Mouse (Mus musculus) heart, embryonic 13.5 days (tissue): ENCODE measurements at regions not wholly inside any gene's neighbourhood (a gene's known extent, or its start where the extent isn't known, plus 50 kb on each side); places are given as distances from the start of the nearest gene placed in this dataset.
"Not testable (repeated sequence)": the region's sequence is repeated elsewhere in the genome, so short reads cannot be mapped to it uniquely, and the experiment has no call there.

Experiments
- ATAC-seq: fragments of 200-750 bp; cut with Nextera tagmentation; 2 replicates; pipeline ENCODE4 v1.8.0; 2017; ENCODE audit warnings: moderate TSS enrichment; ENCODE audit not compliant: insufficient number of reproducible peaks, low FRiP score, low TSS enrichment; ENCODE audit errors: extremely low read depth
- H3K27ac ChIP-seq: fragments of 300-500 bp; sonication (generic); replicated peaks from 2 replicates; pipeline ENCODE4 v1.5.1; 2015; ENCODE audit warnings: moderate library complexity, mild to moderate bottlenecking, inconsistent platforms
- H3K27me3 ChIP-seq: fragments of 300-500 bp; sonication (generic); replicated peaks from 2 replicates; pipeline ENCODE4 v1.6.1; 2015; ENCODE audit warnings: mild to moderate bottlenecking, inconsistent platforms
- H3K36me3 ChIP-seq: fragments of 300-500 bp; sonication (generic); 2 replicates; pipeline ENCODE4 v1.6.1; 2015; ENCODE audit warnings: mild to moderate bottlenecking, inconsistent platforms
- H3K4me1 ChIP-seq: fragments of 300-500 bp; sonication (generic); 2 replicates; pipeline ENCODE4 v1.6.1; 2015; ENCODE audit warnings: inconsistent platforms
- H3K4me2 ChIP-seq: fragments of 300-500 bp; sonication (generic); 2 replicates; pipeline ENCODE4 v1.6.1; 2015; ENCODE audit warnings: inconsistent platforms, mild to moderate bottlenecking, moderate library complexity
- H3K4me3 ChIP-seq: fragments of 300-500 bp; sonication (generic); 2 replicates; pipeline ENCODE4 v1.5.1; 2015; ENCODE audit warnings: moderate library complexity, mild to moderate bottlenecking, inconsistent platforms
- H3K9ac ChIP-seq: fragments of 300-500 bp; sonication (generic); 2 replicates; pipeline ENCODE4 v1.6.1; 2015; ENCODE audit warnings: inconsistent platforms, mild to moderate bottlenecking, moderate library complexity
- H3K9me3 ChIP-seq: fragments of 300-500 bp; sonication (generic); 2 replicates; pipeline ENCODE4 v1.6.1; 2016; ENCODE audit warnings: inconsistent platforms
- WGBS: fragments of 180-500 bp; shearing (Covaris S2); methylation state at CpG from one replicate; pipeline ENCODE4 v1.1.7; 2015; ENCODE audit warnings: mixed read lengths; 5-methylcytosine and 5-hydroxymethylcytosine counted together

- ATAC-seq: no peak
- Histone ChIP-seq H3K27me3 (no peaks in the 10 kb centered on the region), H3K27ac (no peak overlapping the region), H3K9me3 (peaks cover 4% of the 10 kb centered on the region; the same call in 1 of the 2 replicates), H3K4me3 (no peak overlapping the region), H3K36me3 (no peaks in the 10 kb centered on the region), H3K4me1 (no peaks in the 10 kb centered on the region), H3K9ac (no peak overlapping the region), H3K4me2 (no peak overlapping the region; the same call in 1 of the 2 replicates)
- WGBS: 44% methylated on average over 7 of the region's 7 CpGs
Observed at GRCm38 (mm10) chr10:11515144-11515543, 171.9 kb downstream of the Epm2a start.

GRCm38 (mm10) chr10:11517122-11517521 is 173.9 kb downstream of the Epm2a start:
- no peak overlapping the region for H3K9ac ChIP-seq
- no peaks in the 10 kb centered on the region for H3K36me3 ChIP-seq
- WGBS: 54% methylated on average over 2 of the region's 2 CpGs
- ATAC-seq: no peak
- H3K9me3 ChIP-seq: peaks cover 4% of the 10 kb centered on the region; the same call in 1 of the 2 replicates
- H3K4me2 ChIP-seq: no peak overlapping the region
- no peak overlapping the region for H3K4me3 ChIP-seq
- H3K27me3 ChIP-seq: no peaks in the 10 kb centered on the region
- no peak overlapping the region for H3K27ac ChIP-seq
- H3K4me1 ChIP-seq: no peaks in the 10 kb centered on the region

- no peaks in the 10 kb centered on the region for H3K36me3 ChIP-seq
- H3K4me1 ChIP-seq: no peaks in the 10 kb centered on the region
- no peak for ATAC-seq
- no peaks in the 10 kb centered on the region for H3K9me3 ChIP-seq
- no peak overlapping the region for H3K4me3 ChIP-seq
- no peak overlapping the region for H3K4me2 ChIP-seq
- no peaks in the 10 kb centered on the region for H3K27me3 ChIP-seq
- H3K9ac ChIP-seq: no peak overlapping the region
- H3K27ac ChIP-seq: no peak overlapping the region
- WGBS: 77% methylated on average over 1 of the region's 1 CpGs
Observed at GRCm38 (mm10) chr10:11531343-11531742, 188.1 kb downstream of the Epm2a start.

- not testable (repeated sequence) for H3K4me2 ChIP-seq, H3K27me3 ChIP-seq, H3K27ac ChIP-seq, H3K9me3 ChIP-seq, H3K36me3 ChIP-seq, H3K4me3 ChIP-seq, ATAC-seq, H3K9ac ChIP-seq, H3K4me1 ChIP-seq
- 76% methylated on average over 15 of the region's 15 CpGs for WGBS
Observed at GRCm38 (mm10) chr10:11555376-11555775, 212.2 kb downstream of the Epm2a start.

GRCm38 (mm10) chr10:11570523-11571055 is 227.4 kb downstream of the Epm2a start:
- WGBS: 65% methylated on average over 4 of the region's 4 CpGs

GRCm38 (mm10) chr10:11608451-11608850 is 265.2 kb downstream of the Epm2a start:
- Histone ChIP-seq H3K27ac (no peak overlapping the region), H3K9me3 (no peaks in the 10 kb centered on the region), H3K4me2 (no peak overlapping the region), H3K36me3 (no peaks in the 10 kb centered on the region), H3K4me1 (no peaks in the 10 kb centered on the region), H3K4me3 (no peak overlapping the region), H3K9ac (no peak overlapping the region), H3K27me3 (no peaks in the 10 kb centered on the region)
- ATAC-seq: no peak
- 82% methylated on average over 1 of the region's 1 CpGs for WGBS

More at GRCm38 (mm10) chr10:11570523-11571055, 227.4 kb downstream of the Epm2a start:
- no peak overlapping the region for H3K4me2 ChIP-seq
- H3K36me3 ChIP-seq: no peaks in the 10 kb centered on the region
- no peaks in the 10 kb centered on the region for H3K4me1 ChIP-seq
- H3K9ac ChIP-seq: no peak overlapping the region
- no peak overlapping the region for H3K4me3 ChIP-seq
- no peaks in the 10 kb centered on the region for H3K9me3 ChIP-seq
- no peak overlapping the region for H3K27ac ChIP-seq
- no peak for ATAC-seq
- no peaks in the 10 kb centered on the region for H3K27me3 ChIP-seq

- H3K4me2 ChIP-seq, H3K4me3 ChIP-seq, H3K4me1 ChIP-seq, H3K9me3 ChIP-seq, ATAC-seq, H3K9ac ChIP-seq, H3K27me3 ChIP-seq, H3K27ac ChIP-seq, H3K36me3 ChIP-seq: not testable (repeated sequence)
- 86% methylated on average over 20 of the region's 20 CpGs for WGBS
Observed at GRCm38 (mm10) chr10:11609092-11609491, 265.9 kb downstream of the Epm2a start.

- Histone ChIP-seq H3K4me3 (no peak overlapping the region), H3K4me1 (no peaks in the 10 kb centered on the region), H3K27me3 (no peaks in the 10 kb centered on the region), H3K27ac (no peak overlapping the region), H3K36me3 (no peaks in the 10 kb centered on the region), H3K9me3 (no peaks in the 10 kb centered on the region), H3K9ac (no peak overlapping the region), H3K4me2 (no peak overlapping the region)
- WGBS: 62% methylated on average over 1 of the region's 1 CpGs
- no peak for ATAC-seq
Observed at GRCm38 (mm10) chr10:11648151-11648550, 304.9 kb downstream of the Epm2a start.

GRCm38 (mm10) chr10:11660056-11660770 is 317.0 kb downstream of the Epm2a start:
- Histone ChIP-seq H3K9me3 (no peaks in the 10 kb centered on the region), H3K27ac (no peak overlapping the region), H3K9ac (no peak overlapping the region), H3K36me3 (no peaks in the 10 kb centered on the region), H3K4me3 (no peak overlapping the region), H3K4me2 (no peak overlapping the region), H3K27me3 (no peaks in the 10 kb centered on the region), H3K4me1 (no peaks in the 10 kb centered on the region)
- 27% methylated on average over 1 of the region's 1 CpGs for WGBS
- no peak for ATAC-seq

GRCm38 (mm10) chr10:11661660-11662250 is 318.6 kb downstream of the Epm2a start:
- no peaks in the 10 kb centered on the region for H3K9me3 ChIP-seq
- H3K9ac ChIP-seq: no peak overlapping the region
- H3K4me3 ChIP-seq: no peak overlapping the region
- H3K4me1 ChIP-seq: no peaks in the 10 kb centered on the region
- no peak overlapping the region for H3K27ac ChIP-seq
- H3K36me3 ChIP-seq: no peaks in the 10 kb centered on the region
- H3K27me3 ChIP-seq: no peaks in the 10 kb centered on the region
- no peak for ATAC-seq
- no peak overlapping the region for H3K4me2 ChIP-seq
- 50% methylated on average over 5 of the region's 5 CpGs for WGBS

GRCm38 (mm10) chr10:11709742-11710141 is 366.5 kb downstream of the Epm2a start:
- Histone ChIP-seq H3K36me3 (no peaks in the 10 kb centered on the region), H3K27me3 (no peaks in the 10 kb centered on the region), H3K4me2 (no peak overlapping the region), H3K27ac (no peak overlapping the region), H3K9me3 (peaks cover 2% of the 10 kb centered on the region; the same call in 1 of the 2 replicates), H3K4me3 (no peak overlapping the region), H3K4me1 (no peaks in the 10 kb centered on the region), H3K9ac (no peak overlapping the region)
- no peak for ATAC-seq
- 73% methylated on average over 2 of the region's 2 CpGs for WGBS

GRCm38 (mm10) chr10:11724775-11725174 is 381.6 kb downstream of the Epm2a start:
- no peak overlapping the region for H3K4me3 ChIP-seq
- H3K27me3 ChIP-seq: no peaks in the 10 kb centered on the region
- H3K4me2 ChIP-seq: no peak overlapping the region
- H3K9ac ChIP-seq: no peak overlapping the region
- WGBS: 80% methylated on average over 7 of the region's 7 CpGs
- ATAC-seq: no peak
- H3K4me1 ChIP-seq: no peaks in the 10 kb centered on the region
- no peaks in the 10 kb centered on the region for H3K36me3 ChIP-seq
- no peaks in the 10 kb centered on the region for H3K9me3 ChIP-seq
- no peak overlapping the region for H3K27ac ChIP-seq
